Mouse (Mus musculus): Measurements from ENCODE around the gene Aarsd1. TPM values are rescaled to one million over a fixed set of nuclear protein-coding genes. Genes with fewer than 3 reads are reported as not detected.

Gene Aarsd1
- polyA plus RNA-seq, 1 experiment from 2014 or later = 79.2 TPM

DNA sequence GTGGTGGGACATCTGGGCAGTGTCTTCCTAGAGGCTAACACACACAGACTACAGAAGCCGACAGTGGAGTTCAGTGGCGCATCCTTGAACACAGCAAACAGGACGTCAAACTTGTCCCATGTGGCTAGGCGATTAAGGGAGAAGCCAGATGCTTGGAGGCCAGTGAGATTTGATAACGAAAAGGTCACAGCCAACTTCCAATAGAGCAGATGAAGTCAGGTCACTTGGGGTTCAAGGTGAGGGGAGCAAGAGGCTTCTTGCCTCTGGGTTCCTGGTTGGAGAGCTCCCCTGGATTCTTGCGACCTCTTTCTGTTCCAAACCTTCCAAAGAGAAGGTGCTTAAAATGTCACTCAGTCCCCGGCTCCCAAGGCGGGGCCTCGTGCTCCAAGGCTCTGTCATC is 57.6 kb downstream of the Aarsd1 start:
- no peak for ATAC-seq (ENCODE audit: low FRiP score, low TSS enrichment)
- H3K4me1 ChIP-seq (ENCODE audit: insufficient read depth, low read length) = peaks cover 19% of the 10 kb centered on the region
- peak overlapping the region; percentile 86; the same call in 1 of the 2 replicates for H3K27ac ChIP-seq (ENCODE audit: low read length)
- H3K4me2 ChIP-seq (replicated peaks; ENCODE audit: low read depth, low read length) = no peak overlapping the region
- no peak overlapping the region for H3K9ac ChIP-seq (replicated peaks; ENCODE audit: low read length)
- H3K27me3 ChIP-seq (ENCODE audit: insufficient read depth, low read length) = no peaks in the 10 kb centered on the region
- WGBS = 61% methylated on average over 9 of the region's 9 CpGs
- H3K9me3 ChIP-seq (ENCODE audit: low read length) = no peaks in the 10 kb centered on the region
- H3K36me3 ChIP-seq (ENCODE audit: insufficient read depth, low read length) = no peaks in the 10 kb centered on the region
- no peak overlapping the region for H3K4me3 ChIP-seq (ENCODE audit: low read length)

DNA sequence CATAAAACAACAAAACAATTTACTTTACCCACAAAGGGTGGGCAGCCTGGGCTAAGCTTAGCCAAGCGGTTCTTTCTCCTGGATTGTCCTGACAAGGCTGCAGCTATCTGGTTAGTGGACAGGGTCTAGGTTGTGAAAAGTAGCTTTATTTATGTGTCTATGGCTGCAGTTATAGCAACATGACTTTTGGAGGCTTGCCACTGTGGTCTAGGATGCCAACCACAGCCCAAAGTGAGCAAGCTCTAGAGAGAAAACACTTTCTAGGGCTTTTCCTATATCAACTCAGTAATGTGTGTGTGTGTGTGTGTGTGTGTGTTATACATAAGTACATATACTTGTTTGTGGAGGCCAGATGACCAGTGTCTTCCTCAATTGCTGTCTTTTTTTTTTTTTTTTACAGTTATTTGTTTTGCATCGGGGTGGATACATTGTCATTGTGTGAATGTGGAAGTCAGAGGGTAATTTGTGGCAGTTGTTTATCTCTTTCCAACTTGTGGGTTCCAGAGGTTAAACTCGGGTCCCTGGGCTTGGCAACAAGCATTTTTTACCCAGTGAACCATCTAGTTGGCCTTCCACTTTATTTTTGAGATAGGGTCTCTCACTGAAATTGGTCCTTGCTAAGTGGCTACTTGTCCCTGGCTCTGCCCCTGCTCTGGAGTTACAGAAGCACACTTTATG is 59.8 kb downstream of the Aarsd1 start:
- H3K4me1 ChIP-seq (ENCODE audit: insufficient read depth, low read length) = peaks cover 13% of the 10 kb centered on the region
- no peak overlapping the region for H3K4me3 ChIP-seq (ENCODE audit: low read length)
- H3K9ac ChIP-seq (replicated peaks; ENCODE audit: low read length) = no peak overlapping the region
- ATAC-seq (ENCODE audit: low FRiP score, low TSS enrichment) = no peak
- 77% methylated on average over 3 of the region's 3 CpGs for WGBS
- no peaks in the 10 kb centered on the region for H3K36me3 ChIP-seq (ENCODE audit: insufficient read depth, low read length)
- no peak overlapping the region for H3K4me2 ChIP-seq (replicated peaks; ENCODE audit: low read depth, low read length)
- H3K9me3 ChIP-seq (ENCODE audit: low read length) = no peaks in the 10 kb centered on the region
- H3K27ac ChIP-seq (ENCODE audit: low read length) = no peak overlapping the region
- H3K27me3 ChIP-seq (ENCODE audit: insufficient read depth, low read length) = no peaks in the 10 kb centered on the region

Small RNA genes lying within 50 kb of the gene (microRNA-seq; reads per million reads assigned to microRNA genes)
- gene Mir6929 = not detected

Other genes starting within 250 kb of the Aarsd1 start
- gene Cntnap1, start 247.1 kb downstream of the Aarsd1 start, polyA plus RNA-seq (2015; fragmentation: Nextera tagmentation; extraction: Ambion mirVana) = 2.2 TPM in 2 replicates
- 18.7 and 19.2 TPM in 2 replicates for gene Plekhh3, start 246.3 kb downstream of the Aarsd1 start, polyA plus RNA-seq (2015; fragmentation: Nextera tagmentation; extraction: Ambion mirVana)
- 0.50 and 0.76 TPM in 2 replicates for gene Ccr10, start 242.2 kb downstream of the Aarsd1 start, polyA plus RNA-seq (2015; fragmentation: Nextera tagmentation; extraction: Ambion mirVana)
- 25.1 and 29.5 TPM in 2 replicates for gene Ezh1, start 191.2 kb downstream of the Aarsd1 start, polyA plus RNA-seq (2015; fragmentation: Nextera tagmentation; extraction: Ambion mirVana)
- 246 and 270 TPM in 2 replicates for gene Ramp2, start 171.6 kb downstream of the Aarsd1 start, polyA plus RNA-seq (2015; fragmentation: Nextera tagmentation; extraction: Ambion mirVana)
- 154 TPM in 2 replicates for gene Vps25, start 163.9 kb downstream of the Aarsd1 start, polyA plus RNA-seq (2015; fragmentation: Nextera tagmentation; extraction: Ambion mirVana)
- gene Wnk4, start 157.0 kb downstream of the Aarsd1 start, polyA plus RNA-seq (2015; fragmentation: Nextera tagmentation; extraction: Ambion mirVana) = 30.5 and 39.5 TPM in 2 replicates
- gene Cntd1, start 138.6 kb downstream of the Aarsd1 start, polyA plus RNA-seq (2015; fragmentation: Nextera tagmentation; extraction: Ambion mirVana) = 1.7 and 3.2 TPM in 2 replicates
- gene Coa3, start 138.5 kb downstream of the Aarsd1 start, polyA plus RNA-seq (2015; fragmentation: Nextera tagmentation; extraction: Ambion mirVana) = 197 and 200 TPM in 2 replicates
- gene Becn1, start 115.3 kb downstream of the Aarsd1 start, polyA plus RNA-seq (2015; fragmentation: Nextera tagmentation; extraction: Ambion mirVana) = 176 and 188 TPM in 2 replicates
- gene Psme3, start 101.4 kb downstream of the Aarsd1 start, polyA plus RNA-seq (2015; fragmentation: Nextera tagmentation; extraction: Ambion mirVana) = 142 and 148 TPM in 2 replicates
- gene Aoc2, start 92.6 kb downstream of the Aarsd1 start, polyA plus RNA-seq (2015; fragmentation: Nextera tagmentation; extraction: Ambion mirVana) = 1.7 and 2.0 TPM in 2 replicates
- gene Aoc3, start 87.0 kb downstream of the Aarsd1 start, polyA plus RNA-seq (2015; fragmentation: Nextera tagmentation; extraction: Ambion mirVana) = 0.86 and 1.3 TPM in 2 replicates
- gene G6pc, start 50.1 kb downstream of the Aarsd1 start, polyA plus RNA-seq (2015; fragmentation: Nextera tagmentation; extraction: Ambion mirVana) = 2.8 and 3.6 TPM in 2 replicates
- gene Gm27029, start 7.2 kb upstream of the Aarsd1 start, polyA plus RNA-seq (2015; fragmentation: Nextera tagmentation; extraction: Ambion mirVana) = 10.0 and 16.9 TPM in 2 replicates
- 22.8 and 23.8 TPM in 2 replicates for gene Rundc1, start 7.5 kb upstream of the Aarsd1 start, polyA plus RNA-seq (2015; fragmentation: Nextera tagmentation; extraction: Ambion mirVana)
- 10.1 and 10.9 TPM in 2 replicates for gene Ptges3l, start 7.7 kb upstream of the Aarsd1 start, polyA plus RNA-seq (2015; fragmentation: Nextera tagmentation; extraction: Ambion mirVana)
- gene Rpl27, start 24.7 kb upstream of the Aarsd1 start, polyA plus RNA-seq (2015; fragmentation: Nextera tagmentation; extraction: Ambion mirVana) = 267 and 290 TPM in 2 replicates
- gene Ifi35, start 30.8 kb upstream of the Aarsd1 start, polyA plus RNA-seq (2015; fragmentation: Nextera tagmentation; extraction: Ambion mirVana) = 17.9 and 18.6 TPM in 2 replicates
- 10.9 and 11.3 TPM in 2 replicates for gene Rnd2, start 47.4 kb upstream of the Aarsd1 start, polyA plus RNA-seq (2015; fragmentation: Nextera tagmentation; extraction: Ambion mirVana)
- 36.5 and 39.3 TPM in 2 replicates for gene Vat1, start 48.6 kb upstream of the Aarsd1 start, polyA plus RNA-seq (2015; fragmentation: Nextera tagmentation; extraction: Ambion mirVana)
- 12.5 and 14.9 TPM in 2 replicates for gene Brca1, start 134.3 kb upstream of the Aarsd1 start, polyA plus RNA-seq (2015; fragmentation: Nextera tagmentation; extraction: Ambion mirVana)
- gene Nbr1, start 134.5 kb upstream of the Aarsd1 start, polyA plus RNA-seq (2015; fragmentation: Nextera tagmentation; extraction: Ambion mirVana) = 84.7 and 90.0 TPM in 2 replicates
- 7.0 and 8.2 TPM in 2 replicates for gene Tmem106a, start 164.6 kb upstream of the Aarsd1 start, polyA plus RNA-seq (2015; fragmentation: Nextera tagmentation; extraction: Ambion mirVana)
- gene Gm11634, start 181.6 kb upstream of the Aarsd1 start, polyA plus RNA-seq (2015; fragmentation: Nextera tagmentation; extraction: Ambion mirVana) = not detected in 2 replicates
- gene Rdm1, start 209.6 kb upstream of the Aarsd1 start, polyA plus RNA-seq (2015; fragmentation: Nextera tagmentation; extraction: Ambion mirVana) = 41.7 and 43.1 TPM in 2 replicates
- 5.1 and 6.4 TPM in 2 replicates for gene Arl4d, start 247.9 kb upstream of the Aarsd1 start, polyA plus RNA-seq (2015; fragmentation: Nextera tagmentation; extraction: Ambion mirVana)

Measured in kidney, embryonic 16.5 days (tissue).